Mouse (Mus musculus): ENCODE data around the gene Gm20388.

DNA sequence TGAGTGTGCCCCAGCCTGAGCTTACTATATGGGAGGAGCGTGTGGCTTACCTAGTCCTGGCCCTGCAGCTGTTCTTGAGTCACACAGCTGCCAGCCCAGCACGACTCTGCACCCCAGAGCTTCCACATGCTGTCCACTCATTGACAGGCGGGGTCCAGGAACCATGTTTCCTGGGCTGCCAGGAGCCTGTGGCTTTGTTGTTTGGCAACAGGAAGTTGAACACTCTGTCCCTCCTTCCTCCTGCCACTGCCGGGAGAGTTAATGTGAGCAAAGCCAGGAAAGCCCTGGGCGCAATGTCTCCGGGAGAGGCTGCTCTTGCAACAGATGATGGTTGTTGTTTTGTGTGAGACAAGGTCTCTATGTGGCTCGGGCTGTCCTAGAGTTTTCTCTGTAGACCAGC is 242.0 kb downstream of the Gm20388 start:
- TF ChIP-seq CTCF (IDR thresholded peaks at IDR 0.05; ENCODE audit: low read depth, low read length) (no peak), POLR2A (IDR thresholded peaks at IDR 0.05; ENCODE audit: insufficient read depth, low read length) (no peak)

All from ES-Bruce4 (cell line).